Mouse (Mus musculus) CD4-positive, CD25-positive, alpha-beta regulatory T cell, adult 4 months (primary cell): ENCODE data around the gene Josd2. TPM values are rescaled to one million over a fixed set of nuclear protein-coding genes. Genes with fewer than 3 reads are reported as not detected.

Experiments
- ATAC-seq: one replicate; pipeline ENCODE4 v1.8.0; 2017
- polyA plus RNA-seq, 2 experiments: library from polyadenylated mRNA; unstranded; fragments of 100-300 nt; shearing (Covaris generic); gene quantifications; one replicate each; pipeline ENCODE4 v1.2.1; 2017

The Josd2 gene
- polyA plus RNA-seq, result 10 to 100 TPM; 54.9 to 76.4 TPM

DNA sequence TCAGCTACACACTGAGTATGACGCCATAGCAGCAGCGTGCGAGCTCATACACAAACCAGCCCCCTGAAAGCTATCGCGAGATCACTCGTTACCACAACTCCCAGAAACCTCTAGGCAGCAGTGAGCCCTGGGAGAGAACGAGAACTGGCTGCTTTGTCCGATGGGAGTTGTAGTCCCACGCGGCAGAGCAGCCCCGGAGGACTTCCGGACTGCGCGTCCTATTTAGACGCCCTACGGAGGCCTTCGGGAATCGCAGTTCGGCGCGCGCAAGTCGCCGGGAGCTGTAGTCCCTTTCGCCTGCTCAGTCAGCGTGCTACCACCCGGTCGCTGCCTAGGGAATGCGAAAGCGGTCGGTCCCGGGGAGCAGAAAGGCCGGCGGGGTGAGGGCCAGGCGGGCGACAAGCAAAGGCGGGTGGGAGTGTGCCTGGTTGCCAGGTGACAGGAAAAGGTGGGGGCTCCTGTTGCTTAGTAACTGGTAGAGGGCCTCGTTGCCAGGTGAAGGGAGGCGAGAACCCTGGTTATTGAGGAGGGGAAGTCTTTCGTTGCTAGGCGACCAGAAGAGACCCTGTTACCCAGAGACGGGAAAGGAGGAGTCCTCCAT, at the start of gene Josd2:
Gene Josd2, plus strand, starts transcription at position 170 of the 601 bp plus-strand sequence.
- peak; percentile 98 for ATAC-seq

DNA sequence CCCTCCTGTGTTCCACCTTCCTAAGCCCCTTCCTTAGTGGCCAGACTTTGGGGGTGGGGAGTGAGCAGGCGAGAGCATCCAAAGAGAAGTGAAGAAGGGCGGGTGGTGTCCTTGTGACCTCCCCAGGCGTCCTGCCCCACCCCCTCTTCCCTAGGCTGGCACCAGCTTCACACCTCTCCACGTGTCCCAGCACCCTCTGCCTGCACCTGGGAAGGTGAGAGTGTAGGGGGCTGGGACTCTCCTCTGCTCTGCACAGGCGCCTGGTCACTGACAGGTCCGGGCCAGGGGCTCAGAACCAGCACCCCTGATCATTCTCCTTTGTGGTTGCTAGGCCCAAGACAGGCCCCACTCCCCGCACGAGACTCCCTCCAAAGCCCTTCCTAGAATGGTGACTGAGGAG, 40.1 kb upstream of the Josd2 start:
- ATAC-seq, result no peak

DNA sequence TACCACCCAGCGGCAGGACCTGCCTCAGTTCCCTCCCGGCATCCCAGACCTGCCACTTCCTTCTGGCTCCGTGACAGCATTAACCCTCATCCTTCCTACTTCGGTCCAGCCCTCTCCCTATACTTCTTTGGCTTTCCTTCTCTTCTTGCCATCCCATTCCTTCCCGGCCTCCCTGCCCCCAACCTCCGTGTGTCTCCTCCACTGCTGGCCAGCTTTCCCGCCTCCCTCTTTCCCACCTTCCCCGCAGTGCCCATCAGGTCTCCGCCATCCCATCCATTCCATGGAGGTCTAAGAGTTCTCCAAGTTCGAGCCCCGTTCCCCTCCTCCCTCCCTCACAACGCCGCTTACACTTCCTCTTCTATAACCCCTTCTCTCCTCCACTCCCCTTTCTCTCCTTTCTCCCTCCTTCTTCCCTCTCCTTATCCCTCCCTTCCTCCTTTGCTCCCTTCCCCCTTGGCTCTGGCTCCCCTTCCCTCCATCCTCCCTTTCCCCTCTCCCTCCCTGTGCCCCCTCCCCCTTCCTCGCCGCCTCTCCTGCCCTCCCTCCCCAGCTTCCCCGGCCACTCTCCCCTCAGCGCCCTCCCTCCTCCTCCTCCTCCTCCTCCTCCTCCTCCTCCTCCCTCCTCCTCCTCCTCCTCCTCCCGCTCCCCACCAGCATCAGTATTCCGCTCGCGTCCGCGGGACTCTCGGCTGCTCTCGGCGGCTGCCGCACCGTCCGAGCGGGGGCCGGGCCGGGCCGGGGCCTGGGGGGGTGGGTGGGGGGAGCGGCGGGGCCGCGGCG, 39.4 kb upstream of the Josd2 start:
- no peak for ATAC-seq

GRCm38 (mm10) chr7:44428968-44429521, 38.7 kb upstream of the Josd2 start, which contains the start of gene Lrrc4b:
Lrrc4b (plus strand) TSS chr7:44429018.
- no peak for ATAC-seq

GRCm38 (mm10) chr7:44429534-44430488, 38.0 kb upstream of the Josd2 start:
- ATAC-seq, result no peak

- no peak for ATAC-seq
Observed at GRCm38 (mm10) chr7:44432550-44432949, 35.2 kb upstream of the Josd2 start.

GRCm38 (mm10) chr7:44433371-44433770, 34.4 kb upstream of the Josd2 start:
- no peak for ATAC-seq

- ATAC-seq, result no peak
Observed at GRCm38 (mm10) chr7:44434089-44434488, 33.7 kb upstream of the Josd2 start.

- no peak for ATAC-seq
Observed at GRCm38 (mm10) chr7:44435796-44436195, 32.0 kb upstream of the Josd2 start.

DNA sequence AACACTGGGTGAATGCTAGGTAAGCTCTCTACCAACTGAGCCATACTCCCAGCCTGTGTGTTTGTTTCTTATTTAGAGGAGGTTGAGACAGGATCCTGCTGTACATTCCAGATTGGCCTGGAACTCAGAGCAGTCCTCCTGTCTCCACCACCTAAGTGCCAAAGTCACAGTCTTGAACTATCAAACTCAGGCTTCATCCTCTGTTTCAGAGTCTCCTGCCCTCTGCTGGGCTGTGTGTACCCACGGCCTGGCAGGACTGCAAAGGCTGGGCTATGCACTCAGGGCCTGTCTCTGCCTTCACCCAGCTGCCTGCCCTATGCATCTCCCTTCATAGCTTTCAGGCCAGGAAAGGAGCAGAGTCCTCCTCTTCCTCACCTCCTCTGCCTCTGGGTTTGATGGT, 31.5 kb upstream of the Josd2 start:
- no peak for ATAC-seq

DNA sequence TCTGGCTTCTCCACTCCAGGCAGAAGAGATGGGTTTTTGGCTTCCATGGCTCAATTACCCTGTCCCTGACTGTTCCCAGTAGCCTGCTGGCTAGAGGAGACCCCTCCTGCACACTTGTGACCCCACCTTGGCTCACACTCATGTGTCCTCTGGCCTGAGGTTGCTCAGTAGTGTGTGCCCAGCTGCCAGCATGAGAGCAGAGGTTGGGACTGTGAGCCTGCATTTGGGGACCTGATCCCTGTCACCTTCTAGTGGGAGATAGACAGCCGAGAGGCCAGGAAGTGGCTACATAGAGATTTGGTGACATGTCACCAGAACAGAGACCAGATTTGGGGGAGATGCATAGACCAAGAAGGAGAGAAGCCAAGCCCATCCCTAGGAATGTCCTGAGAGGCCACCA, 30.6 kb upstream of the Josd2 start:
- no peak for ATAC-seq

DNA sequence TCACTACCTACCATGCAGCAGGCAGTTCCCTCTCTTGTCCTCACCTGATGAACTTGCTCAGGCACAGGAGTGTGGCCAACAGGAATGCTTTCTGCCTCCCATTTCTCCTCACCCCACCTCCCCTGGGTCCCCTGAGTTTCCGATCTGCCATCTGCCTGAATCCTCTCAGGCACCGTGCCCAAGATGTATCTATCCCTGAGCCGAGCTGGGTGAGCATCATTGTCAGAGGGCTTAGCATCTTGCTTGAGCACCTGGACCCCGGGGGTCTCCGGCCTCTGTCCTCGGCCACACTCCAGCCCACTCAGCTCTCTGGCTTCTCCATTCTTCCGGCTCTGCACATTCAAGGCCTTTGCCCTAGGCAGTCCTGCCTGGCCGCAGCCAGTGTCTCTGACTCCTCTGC, 29.8 kb upstream of the Josd2 start:
- no peak for ATAC-seq

DNA sequence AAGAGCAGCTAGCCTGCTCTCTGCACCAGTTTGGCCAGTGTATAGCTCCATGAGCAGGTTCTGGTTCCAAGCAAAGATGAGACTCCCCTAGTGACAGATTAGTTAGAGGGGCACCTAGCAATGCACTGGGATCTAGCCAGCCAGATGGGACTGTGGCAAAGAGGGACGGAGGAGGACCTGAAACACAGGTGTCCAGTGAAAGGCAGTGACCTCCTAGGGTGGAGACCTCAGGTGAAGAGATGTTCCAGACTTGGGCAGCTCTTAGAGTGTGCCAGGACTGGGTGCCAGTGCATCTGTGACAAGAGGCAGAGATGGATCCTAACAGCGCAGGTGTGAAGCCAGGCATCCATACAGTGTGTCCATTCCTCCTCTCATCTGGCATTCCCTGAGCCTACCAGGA, 28.1 kb upstream of the Josd2 start:
- ATAC-seq, result no peak

DNA sequence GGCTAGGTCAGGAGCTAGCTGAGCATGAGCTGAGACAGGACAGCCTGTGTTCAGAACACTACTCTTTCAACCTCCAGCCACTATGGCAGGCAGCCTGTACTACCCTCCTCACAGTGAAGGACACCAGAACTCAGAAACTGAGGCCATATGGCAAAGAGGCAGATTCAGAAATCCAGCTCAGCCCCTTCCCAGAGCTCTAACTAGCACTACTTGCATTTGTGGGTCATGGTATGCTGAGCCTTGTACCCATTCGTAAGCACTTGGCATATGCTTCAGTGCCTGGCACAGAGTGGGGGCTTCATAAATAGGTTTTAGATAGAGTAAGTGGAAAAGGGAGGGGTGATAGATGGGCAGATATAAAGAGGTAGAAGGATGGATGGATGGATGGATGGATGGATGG, 27.3 kb upstream of the Josd2 start:
- no peak for ATAC-seq

- no peak for ATAC-seq
Observed at GRCm38 (mm10) chr7:44441180-44441579, 26.6 kb upstream of the Josd2 start.

DNA sequence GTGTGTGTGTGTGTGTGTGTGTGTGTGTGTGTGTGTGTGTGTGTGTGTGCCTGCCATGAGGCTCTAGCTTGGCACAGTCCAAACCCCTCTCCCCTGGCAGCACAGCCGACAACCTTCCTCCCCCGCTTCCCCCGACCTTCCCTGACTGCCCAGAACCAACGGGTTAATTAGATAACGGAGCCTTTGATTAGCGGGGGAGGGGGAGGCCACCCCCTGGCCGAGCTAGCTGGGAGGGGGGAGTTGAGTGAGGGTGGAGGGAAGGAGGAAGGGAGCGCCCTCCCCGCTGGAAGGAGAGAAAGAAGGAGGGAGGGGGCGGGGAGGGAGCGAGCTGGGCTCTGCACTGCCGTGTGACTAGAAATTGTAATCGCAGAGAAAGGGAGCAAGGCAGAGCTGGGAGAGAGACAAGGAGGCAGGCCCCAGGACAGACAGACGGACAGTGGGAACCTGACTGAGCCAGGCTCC, 26.1 kb upstream of the Josd2 start:
- ATAC-seq, result no peak

GRCm38 (mm10) chr7:44442407-44442821, 25.4 kb upstream of the Josd2 start:
- ATAC-seq, result no peak

- ATAC-seq, result no peak
Observed at GRCm38 (mm10) chr7:44443268-44444173, 24.3 kb upstream of the Josd2 start.

DNA sequence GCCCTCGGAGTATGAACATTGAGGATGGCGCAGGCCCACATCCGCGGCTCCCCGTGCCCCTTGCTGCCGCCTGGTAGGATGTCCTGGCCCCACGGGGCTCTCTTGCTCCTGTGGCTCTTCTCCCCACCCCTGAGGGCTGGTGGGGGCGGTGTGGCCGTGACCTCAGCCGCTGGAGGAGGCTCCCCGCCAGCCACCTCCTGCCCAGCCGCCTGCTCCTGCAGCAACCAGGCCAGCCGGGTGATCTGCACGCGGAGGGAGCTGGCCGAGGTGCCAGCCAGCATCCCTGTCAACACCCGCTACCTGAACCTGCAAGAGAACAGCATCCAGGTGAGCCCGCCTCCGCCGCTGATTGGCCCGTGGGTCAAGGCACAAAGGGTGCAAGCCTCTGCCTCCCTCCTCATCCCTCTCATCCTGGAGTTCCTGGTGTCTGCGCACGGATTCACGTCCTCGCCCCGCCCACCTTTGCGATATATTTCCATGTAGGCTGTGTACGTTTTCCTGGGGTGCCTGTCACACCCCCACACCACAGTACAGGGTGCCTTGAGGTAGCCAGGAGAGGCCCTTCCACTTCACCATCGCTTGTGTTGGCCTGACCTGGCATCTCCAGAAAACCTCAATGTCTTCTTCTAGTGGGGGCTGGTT, 22.8 kb upstream of the Josd2 start:
- no peak for ATAC-seq

- ATAC-seq, result no peak
Observed at GRCm38 (mm10) chr7:44445528-44445923, 22.3 kb upstream of the Josd2 start.
